Mouse (Mus musculus) CH12F3 (cell line): ENCODE results near the gene Prkci.

Source experiments
- in situ Hi-C: fragments of 300-500 bp; cut with MboI; formaldehyde crosslinking; loops from 2 replicates; pipeline ENCODE4 v1.14.3; 2020; ENCODE audit warnings: low sequenced_read_pairs

Gene Prkci

DNA sequence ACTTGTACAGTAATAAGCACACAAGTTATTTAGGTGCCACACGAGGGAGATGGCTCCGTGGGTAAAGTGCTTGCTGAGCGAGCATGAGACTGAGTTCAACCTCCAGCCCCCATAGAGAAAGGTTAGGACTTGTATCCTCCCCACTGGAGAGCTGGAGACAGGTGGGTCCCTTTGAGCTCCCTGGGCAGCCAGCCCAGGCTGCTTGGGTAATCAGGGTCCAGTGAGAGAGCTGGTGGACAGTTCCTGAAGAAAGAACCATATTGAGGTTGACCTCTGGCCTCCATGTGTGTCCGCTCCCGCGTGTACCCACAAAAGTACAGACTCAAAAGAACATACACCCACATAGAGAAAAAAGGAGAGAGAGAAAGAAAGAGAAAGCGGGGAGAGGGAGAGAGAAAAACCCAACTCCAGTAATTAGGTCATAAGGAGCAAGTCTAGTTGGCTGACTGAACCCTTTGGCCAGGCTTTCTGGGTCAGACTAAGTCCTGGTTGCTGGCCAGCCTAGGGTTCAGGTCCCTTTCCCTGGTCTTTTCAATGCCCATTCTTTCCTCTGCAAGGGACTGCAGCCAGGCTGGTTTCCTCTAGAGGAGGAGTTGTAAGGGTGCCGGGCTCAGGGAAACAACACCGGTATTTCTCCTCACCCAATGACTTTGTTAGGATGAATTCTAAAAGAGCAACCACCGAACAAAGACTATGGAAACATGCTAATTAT lies 85.4 kb downstream of the Prkci start:
- in situ Hi-C loops, result no loop called here

DNA sequence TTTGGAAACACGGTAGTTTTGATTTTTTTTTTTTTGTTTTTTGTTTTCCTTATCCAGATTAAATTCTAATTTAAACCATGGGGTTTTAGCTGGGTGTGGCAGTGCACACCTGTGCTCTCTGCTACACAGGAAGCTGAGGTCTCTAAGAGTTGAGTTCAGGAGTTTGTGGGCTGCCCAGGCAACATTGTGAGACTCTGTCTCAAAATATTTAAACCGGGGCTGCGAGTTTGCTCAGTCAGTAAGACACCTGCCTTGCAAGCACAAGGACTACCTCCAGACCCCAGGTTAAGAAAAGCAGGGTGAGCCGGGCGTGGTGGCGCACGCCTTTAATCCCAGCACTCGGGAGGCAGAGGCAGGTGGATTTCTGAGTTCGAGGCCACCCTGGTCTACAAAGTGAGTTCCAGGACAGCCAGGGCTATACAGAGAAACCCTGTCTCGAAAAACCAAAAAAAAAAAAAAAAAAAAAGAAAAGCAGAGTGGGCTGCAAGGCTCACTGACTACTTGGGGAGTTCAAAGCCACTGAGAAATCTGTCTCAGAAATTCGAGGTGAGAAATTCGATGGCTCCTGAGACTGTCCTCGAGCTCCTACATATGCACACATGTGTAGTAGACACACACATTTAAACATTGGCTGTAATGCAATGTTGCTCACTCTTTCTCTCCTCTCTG lies 87.4 kb downstream of the Prkci start:
- in situ Hi-C loops, result no loop called here

DNA sequence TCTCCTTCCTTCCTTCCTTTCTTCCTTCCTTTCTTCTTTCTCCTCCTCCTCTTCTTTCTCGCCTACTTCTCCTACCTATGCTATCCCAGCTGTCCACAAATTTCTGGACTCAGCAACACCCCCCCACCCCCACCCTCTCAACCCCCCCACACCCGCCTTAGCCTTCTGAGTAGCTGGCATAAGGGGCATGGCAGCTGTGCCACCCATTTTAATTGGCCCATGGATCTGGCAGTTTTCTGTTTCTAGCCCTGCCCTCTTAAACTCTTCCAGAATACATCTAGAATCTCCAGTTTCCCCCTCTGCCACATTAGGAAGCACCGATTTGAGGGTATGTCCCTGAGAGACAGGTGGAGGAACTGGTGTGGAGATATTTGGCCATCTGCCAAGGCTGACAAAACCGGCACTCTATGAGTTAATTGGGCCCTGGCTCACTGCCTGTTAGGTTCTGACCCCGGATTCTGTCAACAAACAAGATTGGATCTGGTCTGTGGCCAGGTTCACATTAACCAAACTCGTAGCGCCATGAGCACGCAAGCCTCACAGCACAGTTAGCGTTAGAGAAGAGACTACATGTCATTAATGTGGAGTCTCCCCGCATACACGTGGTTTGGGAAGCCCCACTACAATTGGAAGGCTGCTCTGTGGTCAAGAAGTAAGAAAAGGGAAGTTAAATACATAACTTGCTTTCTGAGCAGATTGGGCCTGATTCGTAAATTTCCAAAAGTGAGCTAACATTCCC lies 88.1 kb downstream of the Prkci start:
- in situ Hi-C loops, result no loop called here

DNA sequence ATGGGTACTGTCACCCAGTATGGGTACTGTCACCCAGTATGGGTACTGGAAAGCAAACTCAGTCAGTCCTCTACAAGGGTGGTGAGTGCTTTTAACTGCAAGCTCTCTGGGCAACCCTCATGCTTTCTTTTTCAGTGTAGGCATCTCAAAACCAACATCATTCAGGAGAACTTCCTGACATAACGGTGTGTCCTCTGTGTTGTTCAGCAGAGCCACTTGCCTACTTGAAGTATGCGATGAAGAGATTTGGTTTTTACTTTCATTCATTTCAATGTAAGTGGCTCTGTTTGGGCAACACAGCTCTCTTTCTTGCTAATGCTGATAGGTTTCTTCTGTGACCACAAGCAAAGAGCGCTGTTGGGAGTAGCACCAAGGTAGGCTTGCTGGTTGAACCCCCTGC lies 89.5 kb downstream of the Prkci start:
- in situ Hi-C loops, result no loop called here

DNA sequence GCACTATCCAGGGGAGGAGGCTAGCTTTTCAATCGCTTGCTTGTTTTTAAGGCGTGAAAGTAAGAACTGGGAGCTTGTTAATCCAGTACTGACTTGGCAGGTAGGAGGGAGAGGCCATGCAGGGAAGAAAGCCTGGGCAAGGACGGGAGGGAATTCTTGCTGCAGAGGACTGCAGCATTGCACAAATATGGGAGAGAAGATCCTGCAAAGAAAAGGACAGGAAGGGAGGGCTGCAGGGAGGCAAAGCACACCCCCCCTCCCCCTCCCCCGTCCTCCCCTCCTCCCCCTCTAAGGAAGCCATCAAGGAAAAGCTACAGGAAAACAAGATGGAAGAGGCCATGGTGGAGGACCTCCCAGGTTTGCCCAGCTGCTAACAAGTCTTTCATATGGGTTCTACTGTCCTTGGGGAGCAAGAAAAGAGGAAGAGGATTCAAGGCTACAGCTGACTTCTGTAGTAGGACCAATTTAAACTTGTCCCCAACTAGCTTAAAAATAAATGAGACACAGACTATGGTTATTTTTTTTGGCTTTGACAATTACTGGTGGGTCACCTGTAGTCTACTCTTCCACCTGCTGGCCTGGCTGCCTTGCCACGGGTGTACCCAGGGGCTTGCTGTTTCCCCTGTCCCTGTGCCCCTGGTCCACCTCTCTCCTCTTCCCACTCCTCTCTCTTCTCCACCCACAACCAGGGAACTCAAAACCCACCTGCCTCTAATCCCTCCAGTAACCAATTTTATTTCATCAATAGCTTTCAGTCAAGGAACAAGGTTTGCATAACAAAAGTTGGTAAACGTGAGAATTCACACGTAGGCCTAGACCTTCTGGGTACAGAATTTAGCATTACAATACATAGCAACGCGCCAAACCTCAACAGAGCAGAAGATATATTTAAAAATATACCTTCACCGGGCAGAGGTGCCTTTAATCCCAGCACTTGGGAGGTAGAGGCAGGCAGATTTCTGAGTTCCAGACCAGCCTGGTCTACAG lies 93.5 kb downstream of the Prkci start:
- in situ Hi-C loops, result no loop called here

DNA sequence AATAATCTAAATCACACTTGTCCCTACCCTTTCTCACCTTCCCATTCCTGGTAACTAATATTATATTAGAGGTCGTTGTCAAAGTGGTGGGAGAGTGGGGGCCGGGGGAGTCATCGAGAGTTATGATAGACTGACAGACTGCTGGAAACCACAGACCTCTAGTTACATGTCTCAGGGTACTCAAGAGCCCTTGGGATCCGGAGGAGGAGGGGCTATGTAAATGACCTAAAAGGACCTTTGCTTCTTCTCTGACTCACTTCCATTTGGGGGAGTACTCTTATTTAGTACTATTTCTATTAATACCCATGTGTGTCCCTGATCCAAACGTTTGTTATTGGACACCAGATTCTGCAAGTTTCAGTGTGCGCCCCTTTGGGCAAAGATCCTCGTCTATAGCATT lies 94.4 kb downstream of the Prkci start:
- in situ Hi-C loops, result no loop called here

DNA sequence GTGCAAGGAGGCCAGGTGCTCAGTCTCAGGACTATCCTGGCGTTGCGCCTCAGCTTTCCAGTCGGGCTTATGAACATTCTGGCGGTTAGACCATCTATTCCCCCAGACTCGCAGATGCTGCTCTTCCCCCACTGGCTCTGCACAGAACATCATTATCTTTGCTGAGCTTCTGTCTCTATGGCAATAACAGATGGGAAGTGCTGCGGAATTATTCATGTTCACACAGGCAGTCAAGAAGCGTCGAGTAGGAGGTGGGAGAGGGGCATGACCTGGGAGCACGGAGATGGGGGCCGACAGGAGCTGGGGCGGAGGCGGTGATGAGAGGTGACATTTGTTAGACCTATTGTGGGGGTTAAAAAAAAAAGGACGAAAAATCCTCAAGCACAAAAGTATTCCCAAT lies 97.6 kb downstream of the Prkci start:
- in situ Hi-C loops, result no loop called here

DNA sequence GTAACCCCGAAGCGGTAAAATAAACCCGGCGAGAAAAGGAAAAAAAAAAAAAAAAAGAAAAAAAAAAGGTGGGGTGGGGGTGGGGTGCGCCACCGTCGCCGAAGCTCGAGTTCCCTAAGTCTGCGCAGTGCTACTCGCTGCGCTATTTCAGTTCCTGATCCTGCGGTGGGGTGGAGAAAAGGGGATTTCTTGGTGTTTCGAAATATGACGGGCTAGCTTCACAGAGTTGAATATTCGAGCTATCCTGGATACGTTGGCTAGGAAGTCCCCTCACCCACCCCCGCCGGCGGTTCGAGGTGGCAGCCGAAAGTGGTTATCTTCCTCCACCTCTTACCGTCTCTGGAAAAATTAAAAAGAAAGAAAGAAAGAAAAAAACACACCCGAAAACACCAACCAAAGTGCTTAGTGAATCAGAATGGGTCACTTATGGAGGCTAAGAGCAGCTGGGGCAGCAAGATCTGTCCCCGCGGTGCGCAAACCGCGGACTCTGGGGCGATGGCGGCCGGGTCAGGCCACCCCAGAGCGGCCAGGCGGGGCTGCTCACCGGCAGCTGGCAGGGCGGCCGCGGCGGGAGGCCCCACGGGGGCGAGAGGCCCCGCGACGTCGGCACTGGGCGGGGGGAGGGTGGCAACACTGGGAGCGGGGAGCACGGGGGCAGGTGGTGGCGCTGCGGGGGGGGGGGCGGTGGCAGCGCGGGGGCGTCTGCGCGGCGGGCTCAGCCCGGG lies 98.2 kb downstream of the Prkci start:
- in situ Hi-C loops, result no loop called here

DNA sequence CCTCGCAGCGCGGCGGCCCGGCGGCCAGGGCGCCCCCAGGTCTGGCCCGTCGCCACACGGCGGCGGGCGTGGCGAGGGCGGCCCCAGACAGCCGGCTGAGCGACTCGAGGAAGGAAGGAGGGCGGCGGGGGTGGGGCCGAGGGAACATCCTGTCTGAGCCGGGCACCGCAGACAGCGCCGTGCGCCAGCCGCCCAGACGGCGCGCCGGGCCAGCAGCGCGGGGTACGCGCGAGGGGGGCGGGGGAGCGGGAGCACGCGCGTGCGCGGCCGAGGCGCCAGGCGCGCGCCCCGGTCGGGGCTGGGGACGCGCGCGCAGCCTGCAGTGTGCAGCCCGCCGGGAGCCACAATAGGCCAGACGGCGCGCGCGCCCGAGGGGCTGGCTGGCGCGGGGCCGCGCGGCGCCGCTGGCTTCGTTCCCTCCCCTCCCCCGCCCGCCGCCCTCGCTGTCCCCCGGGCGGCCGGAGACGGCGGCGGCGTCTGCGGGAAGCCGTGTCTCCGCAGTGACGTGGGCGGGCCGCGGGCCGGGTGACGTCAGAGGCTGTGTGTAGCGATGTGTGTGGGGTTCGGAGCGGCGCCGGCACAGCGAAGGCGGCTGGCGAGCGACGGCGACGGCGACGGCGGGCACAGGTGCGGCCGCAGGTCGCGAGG lies 99.1 kb downstream of the Prkci start, which contains the start of gene Skil:
Gene Skil, plus strand, starts transcription at position 528 of the 648 bp plus-strand sequence.
- in situ Hi-C loops, result no loop called here

DNA sequence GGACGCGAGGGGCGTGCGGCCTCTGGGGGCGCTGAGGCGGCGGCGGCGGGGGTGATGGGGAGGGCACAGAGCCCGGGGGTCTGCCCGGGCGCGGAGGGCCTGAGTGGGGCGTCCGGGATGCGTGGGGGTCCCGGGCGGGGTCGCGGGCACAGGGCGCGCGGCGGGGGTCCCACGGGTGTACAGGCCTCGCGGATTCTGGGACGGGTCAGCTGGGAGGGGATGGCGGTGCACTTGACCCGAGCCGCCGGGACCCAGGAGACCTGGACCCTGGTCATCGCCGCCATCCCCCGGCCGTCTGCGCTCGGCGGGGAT lies 99.6 kb downstream of the Prkci start:
- in situ Hi-C loops, result no loop called here

DNA sequence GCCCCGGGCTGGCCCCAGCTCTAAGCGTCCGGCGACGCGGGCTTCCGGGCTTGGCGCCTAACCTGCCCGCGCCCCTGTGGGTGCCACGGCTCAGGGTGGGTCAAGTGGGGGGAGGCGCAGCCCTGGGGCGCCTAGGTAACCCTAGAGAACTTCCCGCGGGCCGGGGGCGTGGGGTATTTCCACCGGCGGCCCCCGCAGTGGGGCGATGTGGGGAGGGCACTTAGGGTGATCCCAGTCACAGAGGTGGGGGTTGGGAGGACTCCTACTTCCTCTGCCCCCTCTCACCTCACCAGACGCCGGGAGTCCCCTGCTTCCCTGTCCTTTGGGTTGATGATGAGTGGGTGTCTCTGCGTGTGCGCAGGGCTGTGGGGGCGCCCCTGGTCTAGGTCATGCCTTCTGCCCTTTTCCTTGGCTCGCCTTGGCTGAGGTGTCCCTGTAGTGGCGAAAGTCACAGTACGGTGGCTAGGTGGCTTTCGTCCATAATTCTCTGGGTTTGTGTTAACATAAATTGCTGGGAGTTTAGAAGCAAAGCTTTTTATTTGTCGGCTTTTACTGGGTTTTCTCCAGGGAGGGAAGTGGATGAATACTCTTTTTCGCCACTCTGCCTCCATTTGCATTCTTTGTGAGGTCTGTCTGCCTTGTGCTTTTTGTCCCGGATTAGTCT lies 100.1 kb downstream of the Prkci start:
- in situ Hi-C loops, result no loop called here

DNA sequence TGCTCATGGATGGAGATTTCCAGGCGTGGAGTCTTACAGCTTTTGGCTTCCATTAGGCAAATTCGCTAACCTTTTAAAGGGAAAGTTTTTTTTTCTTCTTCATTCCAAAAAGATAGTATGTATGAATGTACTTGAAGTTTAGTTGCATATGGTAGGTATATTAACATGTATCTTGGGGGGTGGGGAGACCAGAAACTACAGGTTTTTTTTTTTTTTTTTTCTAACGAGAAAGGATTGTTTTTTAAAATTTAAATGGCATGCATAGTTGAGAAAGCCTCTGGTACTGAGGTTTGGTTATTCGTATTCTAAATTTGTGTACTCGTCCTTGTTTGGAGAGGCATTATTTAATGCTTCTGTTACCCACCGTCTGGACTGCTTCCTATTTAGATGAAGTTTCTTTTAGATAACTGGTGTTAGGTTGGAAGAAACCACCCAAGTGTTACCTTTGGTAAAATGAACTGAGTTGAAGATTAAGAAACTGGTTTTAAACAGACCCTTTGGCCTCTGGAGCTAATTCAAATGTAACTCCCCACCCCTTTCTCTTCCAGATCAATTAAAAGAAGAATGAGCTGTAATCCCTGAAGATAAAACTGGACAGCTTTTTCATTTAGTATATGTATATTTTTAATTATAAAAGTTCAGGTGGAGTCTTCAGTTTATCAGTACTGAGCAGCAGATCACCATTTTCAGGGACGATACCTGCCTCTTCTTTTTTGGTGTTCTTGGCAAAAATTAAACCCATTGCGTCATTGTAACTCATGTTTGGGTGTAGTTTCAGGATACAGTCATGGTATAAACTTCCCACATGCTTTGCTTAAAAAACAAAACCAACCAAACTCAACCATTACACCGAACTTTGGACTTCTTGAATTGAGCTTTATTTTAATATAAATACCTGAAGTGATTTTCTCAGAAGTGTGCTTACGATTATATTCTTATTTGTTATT lies 100.9 kb downstream of the Prkci start:
- in situ Hi-C loops, result no loop called here

DNA sequence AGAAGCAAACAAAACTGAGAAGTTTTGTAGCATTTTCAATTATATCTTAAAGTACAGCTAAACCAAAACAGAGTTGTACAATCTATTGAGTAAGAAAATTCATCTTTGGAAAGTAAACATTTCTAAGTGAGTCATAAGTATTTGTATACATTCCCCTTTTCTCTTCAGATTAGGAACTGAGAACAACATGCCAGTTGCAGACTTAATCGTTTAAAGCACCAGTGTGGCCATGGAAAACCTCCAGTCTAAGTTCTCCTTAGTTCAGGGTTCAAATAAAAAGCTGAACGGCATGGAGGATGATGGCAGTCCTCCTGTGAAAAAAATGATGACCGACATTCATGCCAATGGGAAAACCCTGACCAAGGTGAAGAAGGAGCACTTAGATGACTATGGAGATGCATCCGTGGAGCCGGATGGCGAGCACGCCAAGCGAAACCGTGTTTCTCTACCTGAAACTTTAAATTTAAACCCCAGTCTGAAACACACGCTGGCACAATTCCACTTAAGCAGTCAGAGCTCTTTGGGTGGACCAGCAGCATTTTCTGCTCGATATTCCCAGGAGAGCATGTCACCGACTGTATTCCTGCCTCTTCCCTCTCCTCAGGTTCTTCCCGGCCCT lies 101.7 kb downstream of the Prkci start:
- in situ Hi-C loops, result no loop called here

DNA sequence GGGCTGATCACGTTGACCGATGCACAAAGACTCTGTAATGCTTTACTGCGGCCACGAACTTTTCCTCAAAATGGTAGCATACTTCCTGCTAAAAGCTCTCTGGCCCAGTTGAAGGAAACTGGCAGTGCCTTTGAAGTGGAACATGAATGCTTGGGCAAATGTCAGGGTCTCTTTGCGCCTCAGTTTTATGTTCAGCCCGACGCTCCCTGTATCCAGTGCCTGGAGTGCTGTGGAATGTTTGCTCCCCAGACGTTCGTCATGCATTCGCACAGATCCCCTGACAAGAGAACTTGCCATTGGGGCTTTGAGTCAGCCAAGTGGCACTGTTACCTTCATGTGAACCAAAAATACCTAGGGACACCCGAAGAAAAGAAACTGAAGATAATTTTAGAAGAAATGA lies 102.4 kb downstream of the Prkci start:
- in situ Hi-C loops, result no loop called here

DNA sequence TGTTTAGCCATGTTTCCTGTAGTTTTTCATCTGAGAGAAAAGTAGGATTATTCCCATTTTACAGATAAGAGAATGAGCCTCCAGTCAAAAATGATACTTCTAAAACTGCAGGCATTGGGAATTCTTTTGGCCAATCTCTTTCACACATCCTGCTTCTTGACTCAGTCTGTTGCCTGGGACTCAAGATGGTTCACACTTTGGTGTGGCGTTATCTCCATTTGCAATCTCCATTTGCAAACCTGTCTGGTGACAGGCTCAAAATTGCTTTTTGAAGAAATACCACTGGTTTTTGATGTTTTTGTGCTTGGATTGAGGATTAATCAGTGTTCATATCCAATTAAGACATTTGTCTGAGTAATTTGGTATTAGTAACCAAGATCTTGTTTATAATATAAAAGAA lies 103.0 kb downstream of the Prkci start:
- in situ Hi-C loops, result no loop called here

DNA sequence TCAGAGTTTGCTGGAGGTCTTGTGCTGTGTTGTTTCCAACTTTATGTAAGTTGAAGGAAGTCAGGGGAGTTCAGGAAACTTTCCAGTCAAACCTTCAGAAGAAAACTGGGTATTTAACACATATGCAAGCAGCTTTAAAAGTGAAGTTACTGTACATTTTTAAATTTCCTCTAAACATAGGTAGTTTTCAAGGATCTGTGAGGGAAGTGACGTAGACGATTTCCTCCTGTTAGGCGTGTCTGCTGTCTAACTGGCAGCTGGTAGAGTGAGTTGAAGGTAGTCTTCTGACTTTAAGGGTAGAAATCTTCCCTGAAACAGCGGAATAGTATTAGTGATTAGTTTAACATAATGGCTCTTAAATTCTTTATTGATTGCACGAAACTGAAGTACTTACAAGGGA lies 104.5 kb downstream of the Prkci start:
- in situ Hi-C loops, result no loop called here

DNA sequence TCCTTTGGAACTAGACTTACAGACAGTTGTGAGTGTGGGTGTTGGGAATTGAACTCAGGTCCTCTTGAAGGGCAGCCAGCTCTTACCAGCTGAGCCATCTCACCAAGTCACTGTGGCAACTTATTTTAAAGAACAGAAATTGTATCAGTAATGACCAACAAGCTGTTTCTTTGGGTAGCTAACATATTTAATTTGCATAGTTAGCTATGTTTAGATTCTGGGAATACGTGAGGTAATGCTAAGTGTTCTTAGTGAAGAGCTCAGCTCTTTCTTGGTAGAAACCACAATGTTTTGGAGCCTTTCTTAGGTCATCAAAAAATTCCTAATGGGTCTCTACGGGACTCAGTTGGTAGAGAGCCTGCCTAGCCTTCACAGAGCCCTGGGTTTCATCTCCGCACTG lies 105.3 kb downstream of the Prkci start:
- in situ Hi-C loops, result no loop called here
